Mouse (Mus musculus) B cell, adult (primary cell): ENCODE measurements around the gene Sptbn2. TPM values are rescaled to one million over a fixed set of nuclear protein-coding genes. Genes with fewer than 3 reads are reported as not detected.

Experiments used
- total RNA-seq: library from RNA; stranded (reverse); gene quantifications from 4 replicates; pipeline ENCODE4 v1.2.4, GENCODE M21; 2023; ENCODE audit not compliant: inconsistent age

Gene Sptbn2
- not detected in 4 replicates for total RNA-seq

DNA sequence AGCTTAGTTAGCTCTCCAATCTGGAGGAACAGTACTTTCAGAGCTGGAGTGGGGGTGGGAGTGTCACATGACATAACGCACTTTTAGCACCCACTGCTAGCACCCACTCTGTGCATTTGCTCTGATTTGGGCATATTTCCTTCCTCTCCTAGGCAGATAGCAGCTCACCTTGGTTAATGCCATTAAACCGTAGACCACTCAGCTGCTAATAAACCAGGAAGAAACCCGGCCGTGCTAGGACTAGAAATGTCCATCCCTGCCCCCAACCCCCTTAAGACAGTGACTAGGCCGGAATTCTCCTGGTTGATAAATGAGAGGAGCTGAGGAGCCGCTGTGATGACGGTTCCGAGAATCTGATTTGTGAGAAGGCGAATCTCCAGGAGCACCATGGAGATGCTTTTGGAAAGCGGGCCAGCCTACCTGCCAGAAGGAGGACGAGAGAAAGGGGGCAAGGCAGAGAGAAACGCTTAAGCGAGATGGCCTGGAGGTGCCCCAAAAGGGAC is at the start of gene Sptbn2:
TSS of gene Sptbn2 (plus strand) at position 70 of the 503 bp plus-strand sequence.

GRCm38 (mm10) chr19:4698205-4698677 is 12.7 kb upstream of the Sptbn2 start, which contains the start of gene Gm960:
Gene Gm960 (minus strand): TSS chr19:4698668.

DNA sequence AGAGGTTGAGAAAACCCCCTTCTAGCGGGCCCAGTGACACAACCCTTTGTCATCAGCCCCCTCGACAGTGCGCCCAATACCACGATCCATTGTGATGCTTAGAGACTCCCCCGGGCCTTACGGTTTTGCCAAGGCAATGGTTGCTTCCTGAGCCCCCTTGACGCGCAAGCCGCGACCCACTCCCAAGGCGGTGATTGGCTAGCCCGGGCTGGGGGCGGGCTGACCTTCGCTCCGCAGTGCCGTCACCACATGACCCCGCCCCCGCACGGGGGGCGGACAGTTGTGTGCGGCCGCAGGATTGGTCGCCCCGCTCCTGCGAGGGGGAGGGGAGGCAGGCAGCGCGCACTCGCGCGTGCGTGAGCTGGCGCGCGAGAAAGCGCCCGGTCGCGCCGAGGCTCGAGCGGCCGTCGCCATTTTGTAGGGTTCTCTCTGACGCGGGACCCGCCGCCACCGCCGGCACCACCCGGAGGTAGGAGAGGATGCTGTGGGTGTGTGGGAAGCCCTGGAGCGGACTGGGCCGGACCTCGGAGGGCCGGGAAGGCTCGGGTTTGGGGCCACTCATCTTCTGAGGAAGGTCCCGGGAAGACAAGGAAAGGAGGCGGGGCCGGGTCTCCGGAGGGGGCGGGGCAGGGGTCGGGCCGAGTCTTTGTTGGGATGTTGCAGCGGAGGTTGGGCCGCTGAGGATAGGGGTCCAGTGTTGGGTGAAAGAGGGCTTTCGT is 45.4 kb downstream of the Sptbn2 start, which contains the start of gene Rbm4b:
TSS of gene Rbm4b (plus strand) at position 305 of the 719 bp plus-strand sequence.

DNA sequence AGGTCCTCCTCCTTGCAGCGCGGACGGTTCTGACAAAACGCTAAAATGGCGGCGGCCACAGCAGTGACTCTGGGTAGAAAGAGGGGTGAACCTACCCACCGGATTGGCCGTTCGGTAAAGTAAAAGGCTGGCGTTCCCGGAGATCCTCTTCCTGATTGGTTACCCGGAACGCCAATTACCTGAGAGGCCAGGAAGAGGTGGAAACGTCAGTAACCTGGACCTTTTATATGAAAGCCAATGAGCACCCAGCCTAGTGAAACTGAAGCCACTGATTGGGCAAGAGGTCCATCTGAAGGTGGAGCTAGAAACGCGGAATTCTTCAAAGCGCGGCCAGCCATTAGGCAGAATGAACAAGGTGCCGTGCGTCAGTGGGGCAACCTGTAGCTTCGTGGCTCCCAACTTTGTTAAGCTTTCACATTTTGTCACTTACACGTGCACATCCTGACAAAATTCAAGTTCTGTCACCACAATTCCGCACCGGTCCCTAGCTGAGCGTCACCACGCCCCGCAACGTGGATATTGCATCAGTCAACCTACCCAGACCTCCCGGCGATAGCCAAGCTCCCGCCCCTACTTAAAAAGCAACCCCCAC is 83.0 kb downstream of the Sptbn2 start, which contains the start of gene Rbm4:
TSS of gene Rbm4 (minus strand) at position 71 of the 592 bp plus-strand sequence.

Other genes starting within 250 kb of the Sptbn2 start
- not detected in 4 replicates for gene Syt12, start 233.7 kb upstream of the Sptbn2 start, total RNA-seq
- not detected in 4 replicates for gene 2010003K11Rik, start 212.6 kb upstream of the Sptbn2 start, total RNA-seq
- gene Pcx, start 200.7 kb upstream of the Sptbn2 start, total RNA-seq = 3.8 to 8.0 TPM (median 4.9 TPM) in 4 replicates
- 0.16 to 0.33 TPM (median 0.29 TPM) in 4 replicates for gene Lrfn4, start 95.5 kb upstream of the Sptbn2 start, total RNA-seq
- 53.6 to 54.6 TPM (median 54.2 TPM) in 4 replicates for gene Rce1, start 85.5 kb upstream of the Sptbn2 start, total RNA-seq
- gene Gm960, start 12.5 kb upstream of the Sptbn2 start, total RNA-seq = not detected in 4 replicates
- gene Rbm4b, start 45.3 kb downstream of the Sptbn2 start, total RNA-seq = 22.8 to 27.2 TPM (median 23.0 TPM) in 4 replicates
- 66.4 to 76.6 TPM (median 70.6 TPM) in 4 replicates for gene Rbm4, start 82.7 kb downstream of the Sptbn2 start, total RNA-seq
- gene Gm21992, start 100.4 kb downstream of the Sptbn2 start, total RNA-seq = 28.2 to 42.1 TPM (median 30.4 TPM) in 4 replicates
- 68.5 to 90.5 TPM (median 73.1 TPM) in 4 replicates for gene Rbm14, start 100.5 kb downstream of the Sptbn2 start, total RNA-seq
- gene Ccs, start 128.2 kb downstream of the Sptbn2 start, total RNA-seq = 22.2 to 26.6 TPM (median 24.0 TPM) in 4 replicates
- not detected in 4 replicates for gene Ccdc87, start 128.2 kb downstream of the Sptbn2 start, total RNA-seq
- 0.63 to 1.5 TPM (median 1.4 TPM) in 3 of 4 replicates, not detected in the other for gene Ctsf, start 144.0 kb downstream of the Sptbn2 start, total RNA-seq
- not detected in 4 replicates for gene Actn3, start 166.7 kb downstream of the Sptbn2 start, total RNA-seq
- 7.2 to 12.1 TPM (median 9.8 TPM) in 4 replicates for gene Zdhhc24, start 167.5 kb downstream of the Sptbn2 start, total RNA-seq
- 2.5 to 5.7 TPM (median 2.9 TPM) in 4 replicates for gene Bbs1, start 195.5 kb downstream of the Sptbn2 start, total RNA-seq
- gene Dpp3, start 217.1 kb downstream of the Sptbn2 start, total RNA-seq = 71.4 to 78.7 TPM (median 76.1 TPM) in 4 replicates
- 1.1 to 4.0 TPM (median 1.6 TPM) in 4 replicates for gene Peli3, start 232.0 kb downstream of the Sptbn2 start, total RNA-seq